Mouse (Mus musculus): ENCODE data around the gene Tmem231.

The Tmem231 gene

GRCm38 (mm10) chr8:111933348-111934076, at the start of gene Tmem231:
Gene Tmem231 (minus strand): TSS chr8:111933881.
- DNase-seq (ENCODE audit: low spot score) = peak; percentile 89

- DNase-seq (ENCODE audit: low spot score) = no peak
Observed at GRCm38 (mm10) chr8:111982116-111982515, 48.4 kb upstream of the Tmem231 start.

GRCm38 (mm10) chr8:111978147-111978546, 44.5 kb upstream of the Tmem231 start:
- no peak for DNase-seq (ENCODE audit: low spot score)

- DNase-seq (ENCODE audit: low spot score) = no peak
Observed at GRCm38 (mm10) chr8:111976326-111976725, 42.6 kb upstream of the Tmem231 start.

GRCm38 (mm10) chr8:111975706-111976105, 42.0 kb upstream of the Tmem231 start:
- no peak for DNase-seq (ENCODE audit: low spot score)

GRCm38 (mm10) chr8:111974138-111974537, 40.5 kb upstream of the Tmem231 start:
- no peak for DNase-seq (ENCODE audit: low spot score)

GRCm38 (mm10) chr8:111968991-111969390, 35.3 kb upstream of the Tmem231 start:
- DNase-seq (ENCODE audit: low spot score) = peak; percentile 10

- DNase-seq (ENCODE audit: low spot score) = no peak
Observed at GRCm38 (mm10) chr8:111968541-111968940, 34.9 kb upstream of the Tmem231 start.

- no peak for DNase-seq (ENCODE audit: low spot score)
Observed at GRCm38 (mm10) chr8:111967246-111967870, 33.7 kb upstream of the Tmem231 start.

GRCm38 (mm10) chr8:111964849-111965561, 31.3 kb upstream of the Tmem231 start:
- DNase-seq (ENCODE audit: low spot score) = no peak

- DNase-seq (ENCODE audit: low spot score) = no peak
Observed at GRCm38 (mm10) chr8:111964351-111964750, 30.7 kb upstream of the Tmem231 start.

GRCm38 (mm10) chr8:111963546-111963945, 29.9 kb upstream of the Tmem231 start:
- no peak for DNase-seq (ENCODE audit: low spot score)

GRCm38 (mm10) chr8:111963091-111963490, 29.4 kb upstream of the Tmem231 start:
- no peak for DNase-seq (ENCODE audit: low spot score)

GRCm38 (mm10) chr8:111962589-111962988, 28.9 kb upstream of the Tmem231 start:
- no peak for DNase-seq (ENCODE audit: low spot score)

- no peak for DNase-seq (ENCODE audit: low spot score)
Observed at GRCm38 (mm10) chr8:111961330-111961729, 27.6 kb upstream of the Tmem231 start.

GRCm38 (mm10) chr8:111960591-111961321, 27.1 kb upstream of the Tmem231 start:
- DNase-seq (ENCODE audit: low spot score) = no peak

GRCm38 (mm10) chr8:111957231-111957630, 23.6 kb upstream of the Tmem231 start:
- no peak for DNase-seq (ENCODE audit: low spot score)

GRCm38 (mm10) chr8:111955879-111956278, 22.2 kb upstream of the Tmem231 start:
- no peak for DNase-seq (ENCODE audit: low spot score)

GRCm38 (mm10) chr8:111954844-111955594, 21.3 kb upstream of the Tmem231 start:
- no peak for DNase-seq (ENCODE audit: low spot score)

- no peak for DNase-seq (ENCODE audit: low spot score)
Observed at GRCm38 (mm10) chr8:111951936-111952335, 18.3 kb upstream of the Tmem231 start.

GRCm38 (mm10) chr8:111951317-111951716, 17.6 kb upstream of the Tmem231 start:
- no peak for DNase-seq (ENCODE audit: low spot score)

- DNase-seq (ENCODE audit: low spot score) = no peak
Observed at GRCm38 (mm10) chr8:111950846-111951245, 17.2 kb upstream of the Tmem231 start.

All from ovary, adult 18-20 months (tissue).